Mouse (Mus musculus) liver, adult 2 months (tissue): ENCODE data around the gene Trat1. TPM values are rescaled to one million over a fixed set of nuclear protein-coding genes. Genes with fewer than 3 reads are reported as not detected.

Experiments
- DNase-seq: peaks from one replicate; pipeline ENCODE4 v3.0.0-alpha.2; 2011; ENCODE audit warnings: low read depth, low spot score; ENCODE audit errors: extremely low read depth
- H3K27ac ChIP-seq: fragments of 200-500 bp; replicated peaks from 2 replicates; pipeline ENCODE4 v1.5.1; 2012; ENCODE audit warnings: low read depth, mild to moderate bottlenecking, control low read depth, inconsistent platforms, low read length; ENCODE audit not compliant: insufficient read depth
- H3K27me3 ChIP-seq: fragments of 200-500 bp; 2 replicates; pipeline ENCODE4 v1.6.1; 2012; ENCODE audit warnings: mild to moderate bottlenecking, moderate library complexity, low read length, inconsistent platforms; ENCODE audit not compliant: control insufficient read depth, insufficient read depth
- H3K36me3 ChIP-seq: fragments of 200-500 bp; 2 replicates; pipeline ENCODE4 v1.6.1; 2012; ENCODE audit warnings: low read length, inconsistent platforms; ENCODE audit not compliant: control insufficient read depth, insufficient read depth
- H3K4me1 ChIP-seq: fragments of 200-500 bp; 2 replicates; pipeline ENCODE4 v1.6.1; 2011; ENCODE audit warnings: low read length; ENCODE audit not compliant: control insufficient read depth, insufficient read depth
- H3K4me3 ChIP-seq: fragments of 200-500 bp; 2 replicates; pipeline ENCODE4 v1.5.1; 2011; ENCODE audit warnings: low read depth, mild to moderate bottlenecking, control low read depth, low read length, moderate library complexity; ENCODE audit not compliant: insufficient read depth
- H3K79me2 ChIP-seq: fragments of 200-500 bp; 2 replicates; pipeline ENCODE4 v1.6.1; 2012; ENCODE audit warnings: inconsistent platforms, mild to moderate bottlenecking, low read length, moderate library complexity; ENCODE audit not compliant: control insufficient read depth, insufficient read depth
- H3K9ac ChIP-seq: fragments of 200-500 bp; 2 replicates; pipeline ENCODE4 v1.6.1; 2012; ENCODE audit warnings: low read depth, mild to moderate bottlenecking, control low read depth, inconsistent platforms, low read length
- CTCF ChIP-seq: fragments of 200-500 bp; IDR thresholded peaks from 2 replicates; pipeline ENCODE4 v1.5.1; 2011; ENCODE audit warnings: low read depth, low read length, control low read depth
- POLR2A ChIP-seq: fragments of 200-500 bp; IDR thresholded peaks from 2 replicates; pipeline ENCODE4 v1.6.1; 2011; ENCODE audit warnings: low read length, control low read depth; ENCODE audit not compliant: insufficient read depth; ENCODE audit errors: extremely low read depth
- WGBS: fragments of 180-500 bp; shearing (Covaris S2); methylation state at CpG from one replicate; pipeline ENCODE4 v1.1.7; 2018; 5-methylcytosine and 5-hydroxymethylcytosine counted together
- polyA plus RNA-seq: library from polyadenylated mRNA; depleted of rRNA; stranded (reverse); fragments of >200 nt; gene quantifications from 2 replicates; pipeline ENCODE4 v1.2.3, GENCODE M21; 2012; rRNA removed
- total RNA-seq: library from RNA; depleted of rRNA; stranded (reverse); fragments of >200 nt; gene quantifications from 2 replicates; pipeline ENCODE4 v1.2.3, GENCODE M21; 2014; rRNA removed

Gene Trat1
- total and polyA plus RNA-seq, 2 experiments: 0.02 TPM; not detected in 1

- TF ChIP-seq POLR2A (no peak), CTCF (no peak)
- no peaks in the 10 kb centered on the region for H3K4me1 ChIP-seq
- no peak overlapping the region for H3K9ac ChIP-seq
- H3K27ac ChIP-seq: no peak overlapping the region
- DNase-seq: no peak
- H3K79me2 ChIP-seq: no peaks in the 10 kb centered on the region
- H3K36me3 ChIP-seq: no peaks in the 10 kb centered on the region
- no peaks in the 10 kb centered on the region for H3K27me3 ChIP-seq
- no peak overlapping the region for H3K4me3 ChIP-seq
These were observed 55.5 kb downstream of the Trat1 start for GRCm38 (mm10) chr16:48716343-48716742.

GRCm38 (mm10) chr16:48701896-48702295, 69.9 kb downstream of the Trat1 start:
- Histone ChIP-seq H3K36me3 (no peaks in the 10 kb centered on the region), H3K79me2 (no peaks in the 10 kb centered on the region), H3K27ac (no peak overlapping the region), H3K4me3 (no peak overlapping the region), H3K4me1 (no peaks in the 10 kb centered on the region), H3K27me3 (no peaks in the 10 kb centered on the region), H3K9ac (no peak overlapping the region)
- 93% methylated on average over 3 of the region's 3 CpGs for WGBS
- DNase-seq: no peak
- TF ChIP-seq POLR2A: no peak
- no peak for TF ChIP-seq CTCF

Other genes starting within 250 kb of the Trat1 start
- gene Retnlb, start 44.8 kb upstream of the Trat1 start, total RNA-seq: not detected in 2 replicates
- gene Retnlb, start 44.8 kb upstream of the Trat1 start, polyA plus RNA-seq: not detected in 2 replicates
- gene Retnla, start 70.5 kb upstream of the Trat1 start, total RNA-seq: 0.18 TPM in 1 of 2 replicates, not detected in the other
- gene Retnla, start 70.5 kb upstream of the Trat1 start, polyA plus RNA-seq: not detected in 2 replicates
- gene Retnlg, start 100.6 kb upstream of the Trat1 start, total RNA-seq: 0.74 TPM in 1 of 2 replicates, not detected in the other
- 0.42 and 0.75 TPM in 2 replicates for gene Retnlg, start 100.6 kb upstream of the Trat1 start, polyA plus RNA-seq
- gene Dzip3, start 222.1 kb upstream of the Trat1 start, total RNA-seq: 3.4 and 4.0 TPM in 2 replicates
- gene Dzip3, start 222.1 kb upstream of the Trat1 start, polyA plus RNA-seq: 0.21 and 0.37 TPM in 2 replicates
- gene Cip2a, start 222.2 kb upstream of the Trat1 start, total RNA-seq: 1.0 and 1.3 TPM in 2 replicates
- gene Cip2a, start 222.2 kb upstream of the Trat1 start, polyA plus RNA-seq: 0.18 and 0.66 TPM in 2 replicates